Mouse (Mus musculus) NIH3T3 (cell line): Measurements from ENCODE around the gene Btbd7.

Experiments
- DNase-seq: peaks from one replicate; pipeline ENCODE4 v3.0.0-alpha.2; 2012; ENCODE audit warnings: low read depth

Gene Btbd7

GRCm38 (mm10) chr12:102878031-102878823 is at the start of gene Btbd7:
Gene Btbd7 (minus strand): TSS chr12:102878471.
- peak; percentile 98 for DNase-seq

DNA sequence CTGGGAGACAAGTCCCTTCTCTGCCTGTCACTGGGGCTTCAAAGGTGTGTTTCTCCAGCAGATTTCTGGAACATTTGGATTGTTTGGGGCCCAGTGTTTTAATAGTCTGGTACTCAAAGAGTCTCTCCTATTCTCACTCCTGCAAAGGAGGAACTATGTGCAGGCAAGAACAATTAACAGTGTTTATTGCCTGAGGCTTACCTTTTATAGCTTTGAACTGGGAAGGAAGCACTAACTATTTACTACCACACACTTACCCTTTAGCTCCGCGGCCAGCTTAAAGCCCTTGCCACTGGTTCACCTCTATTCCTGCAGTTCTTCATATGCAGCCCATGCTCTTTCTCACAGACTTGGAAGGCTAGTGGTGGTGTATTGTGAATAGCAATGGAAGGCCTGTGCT is 37.8 kb upstream of the Btbd7 start:
- no peak for DNase-seq

- no peak for DNase-seq
Observed at GRCm38 (mm10) chr12:102908191-102908590, 29.9 kb upstream of the Btbd7 start.

GRCm38 (mm10) chr12:102899091-102899490 is 20.8 kb upstream of the Btbd7 start, which contains the start of gene Cox8c:
Gene Cox8c (plus strand): TSS chr12:102899316.
- DNase-seq, result no peak

DNA sequence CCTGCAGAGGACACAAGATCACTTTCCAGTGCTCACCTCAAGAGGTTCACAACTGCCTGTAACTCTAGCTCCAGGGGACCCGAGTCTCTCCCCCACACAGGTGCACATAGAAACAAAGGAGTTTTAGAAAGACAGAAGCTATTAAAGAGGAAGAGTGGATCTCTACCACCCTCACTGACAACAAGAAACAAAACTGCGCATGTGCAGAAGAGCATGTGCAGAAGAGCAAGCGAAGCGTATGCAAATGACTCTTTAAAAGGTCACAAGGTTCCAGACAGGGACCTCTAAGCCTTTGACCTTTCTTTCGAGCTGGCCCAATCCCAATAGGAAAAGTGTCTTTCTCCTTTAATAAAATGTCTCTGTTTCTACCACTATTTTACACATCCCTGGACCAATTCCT is 10.3 kb upstream of the Btbd7 start:
- DNase-seq, result no peak

GRCm38 (mm10) chr12:102887366-102887765 is 9.1 kb upstream of the Btbd7 start:
- no peak for DNase-seq

- peak; percentile 68 for DNase-seq
Observed at GRCm38 (mm10) chr12:102885735-102886134, 7.5 kb upstream of the Btbd7 start.

DNA sequence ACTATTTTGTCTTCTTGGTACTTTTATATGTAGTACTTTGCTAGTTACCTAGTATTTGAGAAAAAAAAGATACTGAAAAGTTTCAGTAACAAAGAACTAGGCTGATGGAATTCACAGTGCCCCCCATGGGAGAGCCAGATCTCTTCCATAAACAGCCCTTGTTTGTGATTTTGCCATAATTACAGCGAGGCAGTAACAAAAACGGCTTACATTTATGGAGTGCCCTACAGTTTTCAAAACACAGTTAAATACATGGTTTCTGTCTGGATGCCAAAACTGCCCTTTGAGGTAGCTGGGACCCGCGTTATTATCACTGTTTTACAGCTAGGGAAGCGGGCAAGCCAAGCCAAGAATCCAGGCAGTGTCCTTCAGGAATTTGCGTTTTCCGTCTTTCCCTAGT is 630 bp upstream of the Btbd7 start:
- DNase-seq, result peak; percentile 51

GRCm38 (mm10) chr12:102877301-102878030 is 805 bp downstream of the Btbd7 start:
- DNase-seq, result peak; percentile 67

- DNase-seq, result peak; percentile 11
Observed at GRCm38 (mm10) chr12:102870527-102870926, 7.7 kb downstream of the Btbd7 start.

GRCm38 (mm10) chr12:102869802-102870201 is 8.5 kb downstream of the Btbd7 start:
- DNase-seq, result no peak

GRCm38 (mm10) chr12:102860806-102861205 is 17.5 kb downstream of the Btbd7 start:
- no peak for DNase-seq

- no peak for DNase-seq
Observed at GRCm38 (mm10) chr12:102838271-102838670, 40.0 kb downstream of the Btbd7 start.

DNA sequence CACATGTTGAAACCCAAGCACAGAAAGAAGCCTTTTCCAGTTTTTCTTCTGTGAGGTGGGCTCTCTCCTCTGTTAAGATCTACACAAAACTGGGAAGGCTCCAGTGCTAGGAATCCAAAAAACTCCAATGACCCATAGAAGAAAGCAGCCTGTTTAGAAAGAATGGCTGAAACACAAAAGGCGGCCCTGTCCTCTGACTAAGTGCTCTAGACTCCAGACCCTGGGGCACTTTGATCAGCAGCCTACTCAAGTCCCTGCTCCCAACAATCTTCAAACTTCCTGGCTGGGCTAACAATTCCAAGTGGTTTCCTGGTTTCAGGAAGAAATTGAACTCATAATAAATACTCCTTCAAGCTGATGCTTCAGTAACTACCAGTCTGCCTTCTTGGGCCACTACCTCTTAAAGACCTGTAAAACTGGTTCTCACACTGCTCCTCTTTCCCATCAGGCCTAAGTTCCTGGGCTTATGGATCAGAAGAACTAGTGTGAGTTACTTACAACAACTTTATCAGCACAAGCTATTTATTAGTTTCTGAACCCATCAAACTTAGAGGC is 45.4 kb downstream of the Btbd7 start:
- no peak for DNase-seq

DNA sequence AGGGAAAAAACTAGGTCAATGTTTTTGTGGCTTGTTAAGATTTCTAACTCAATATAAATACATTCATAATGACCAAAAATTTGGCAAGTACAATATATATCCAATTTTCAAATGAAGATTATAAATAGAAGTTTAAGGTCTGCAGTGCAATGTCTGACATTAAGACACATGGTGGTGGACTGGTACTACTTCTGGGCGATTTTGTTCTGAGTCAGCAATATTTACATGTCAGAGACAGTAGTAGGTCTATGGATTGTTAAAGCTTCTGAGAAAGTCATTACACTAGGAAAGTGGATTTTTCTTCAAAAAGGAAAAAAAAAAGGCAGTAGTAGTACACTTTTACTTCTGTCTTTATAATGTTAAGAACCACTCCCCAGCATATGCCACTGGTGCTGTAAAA is 46.4 kb downstream of the Btbd7 start:
- no peak for DNase-seq

- DNase-seq, result no peak
Observed at GRCm38 (mm10) chr12:102827119-102827518, 51.2 kb downstream of the Btbd7 start.

- no peak for DNase-seq
Observed at GRCm38 (mm10) chr12:102826399-102826798, 51.9 kb downstream of the Btbd7 start.

- no peak for DNase-seq
Observed at GRCm38 (mm10) chr12:102814858-102815257, 63.4 kb downstream of the Btbd7 start.

GRCm38 (mm10) chr12:102799528-102799927 is 78.7 kb downstream of the Btbd7 start:
- DNase-seq, result no peak

DNA sequence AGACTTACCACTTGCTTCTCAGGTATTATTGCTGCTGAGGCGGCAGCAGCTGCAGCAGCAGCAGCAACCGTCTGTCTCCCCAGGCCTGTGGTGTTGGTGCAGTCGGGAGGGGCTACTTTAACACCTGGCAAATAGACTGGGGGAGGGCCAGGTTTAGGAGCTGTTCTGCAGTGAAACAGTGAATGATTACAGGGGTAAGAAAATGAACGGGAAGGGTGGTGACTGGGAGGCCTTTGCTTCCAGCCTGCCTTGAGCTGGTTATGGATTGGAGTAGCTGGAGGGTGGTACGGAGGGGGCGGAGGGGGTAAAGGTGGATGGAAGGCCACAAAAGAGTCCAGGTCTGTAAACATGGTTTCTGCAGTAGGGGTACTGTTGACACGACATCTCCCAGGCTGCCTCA is 90.3 kb downstream of the Btbd7 start:
- no peak for DNase-seq

DNA sequence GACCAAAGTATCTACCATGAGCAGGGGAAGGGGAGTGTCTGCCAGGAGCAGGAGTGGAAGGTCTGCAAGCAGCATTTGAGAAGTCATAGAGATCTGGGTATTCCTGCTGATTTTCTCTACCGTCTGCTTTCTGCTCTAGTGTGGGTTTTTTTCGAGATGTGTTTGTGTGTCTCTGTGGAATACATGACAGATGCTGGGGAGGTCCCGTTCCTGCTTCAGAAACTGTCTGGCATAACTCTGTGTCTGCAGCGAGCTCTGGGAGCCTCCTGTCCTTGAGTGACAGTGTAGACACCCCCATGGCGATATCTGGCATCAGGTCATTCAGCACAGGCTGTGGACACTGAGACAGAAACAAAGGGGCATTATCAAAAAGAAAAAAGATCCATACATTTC is 92.7 kb downstream of the Btbd7 start:
- DNase-seq, result no peak

- DNase-seq, result no peak
Observed at GRCm38 (mm10) chr12:102784899-102785592, 93.2 kb downstream of the Btbd7 start.
